Mouse (Mus musculus) brain, adult 2 months (tissue): ENCODE measurements around the gene Syt16.

Experiments used
- DNase-seq: peaks from one replicate; pipeline ENCODE4 v3.0.0; 2011; ENCODE audit warnings: low read depth, low spot score

The Syt16 gene

GRCm38 (mm10) chr12:74312611-74313010 lies 315.1 kb downstream of the Syt16 start:
- no peak for DNase-seq

GRCm38 (mm10) chr12:74315221-74315620 lies 317.8 kb downstream of the Syt16 start:
- no peak for DNase-seq

GRCm38 (mm10) chr12:74316344-74316973 lies 319.0 kb downstream of the Syt16 start, which contains the start of gene Gm11042:
Gm11042 (minus strand) TSS chr12:74316394.
- no peak for DNase-seq

GRCm38 (mm10) chr12:74316989-74317759 lies 319.7 kb downstream of the Syt16 start:
- DNase-seq: peak; percentile 96

GRCm38 (mm10) chr12:74320318-74320717 lies 322.9 kb downstream of the Syt16 start:
- peak; percentile 82 for DNase-seq

- no peak for DNase-seq
Measured at GRCm38 (mm10) chr12:74321981-74322380, 324.5 kb downstream of the Syt16 start.
